Mouse (Mus musculus) testis, adult 2 months (tissue): Measurements from ENCODE around the gene Abcg8.

ENCODE experiments used
- CTCF ChIP-seq: fragments of 200-500 bp; IDR thresholded peaks from 2 replicates; pipeline ENCODE4 v1.5.1; 2012; ENCODE audit warnings: low read depth, mild to moderate bottlenecking, inconsistent platforms, low read length, moderate library complexity; ENCODE audit not compliant: control insufficient read depth, insufficient read depth, insufficient replicate concordance
- POLR2A ChIP-seq: fragments of 200-500 bp; IDR thresholded peaks from 2 replicates; pipeline ENCODE4 v1.6.1; 2012; ENCODE audit warnings: low read depth, mild to moderate bottlenecking, inconsistent platforms, low read length, moderate library complexity; ENCODE audit not compliant: control insufficient read depth

GRCm38 (mm10) chr17:84656205-84656604, 19.9 kb upstream of the Abcg8 start:
- TF ChIP-seq CTCF (no peak), POLR2A (no peak)
